Mouse (Mus musculus) layer of hippocampus, postnatal 25 days (tissue): ENCODE measurements around the gene Tmem86a. TPM values are rescaled to one million over a fixed set of nuclear protein-coding genes. Genes with fewer than 3 reads are reported as not detected.

ENCODE experiments used
- DNase-seq, 2 experiments: peaks; one replicate each; pipeline ENCODE4 v3.0.0; 2022; ENCODE audit warnings: mixed read lengths in 2 of 2, low spot score in 1 of 2; ENCODE audit errors: extremely low spot score in 1 of 2
- microRNA-seq, 2 experiments: library from miRNA; unstranded; fragments of <30 nt; microRNA quantifications; one replicate each; pipeline ENCODE4 v1.2.0; 2021
- total RNA-seq, 2 experiments: library from RNA; stranded (reverse); gene quantifications; 2 replicates each; pipeline ENCODE4 v1.2.3; 2021

Gene Tmem86a
- total RNA-seq, 2 experiments from 2014 or later, result 14.1 to 15.2 TPM

DNA sequence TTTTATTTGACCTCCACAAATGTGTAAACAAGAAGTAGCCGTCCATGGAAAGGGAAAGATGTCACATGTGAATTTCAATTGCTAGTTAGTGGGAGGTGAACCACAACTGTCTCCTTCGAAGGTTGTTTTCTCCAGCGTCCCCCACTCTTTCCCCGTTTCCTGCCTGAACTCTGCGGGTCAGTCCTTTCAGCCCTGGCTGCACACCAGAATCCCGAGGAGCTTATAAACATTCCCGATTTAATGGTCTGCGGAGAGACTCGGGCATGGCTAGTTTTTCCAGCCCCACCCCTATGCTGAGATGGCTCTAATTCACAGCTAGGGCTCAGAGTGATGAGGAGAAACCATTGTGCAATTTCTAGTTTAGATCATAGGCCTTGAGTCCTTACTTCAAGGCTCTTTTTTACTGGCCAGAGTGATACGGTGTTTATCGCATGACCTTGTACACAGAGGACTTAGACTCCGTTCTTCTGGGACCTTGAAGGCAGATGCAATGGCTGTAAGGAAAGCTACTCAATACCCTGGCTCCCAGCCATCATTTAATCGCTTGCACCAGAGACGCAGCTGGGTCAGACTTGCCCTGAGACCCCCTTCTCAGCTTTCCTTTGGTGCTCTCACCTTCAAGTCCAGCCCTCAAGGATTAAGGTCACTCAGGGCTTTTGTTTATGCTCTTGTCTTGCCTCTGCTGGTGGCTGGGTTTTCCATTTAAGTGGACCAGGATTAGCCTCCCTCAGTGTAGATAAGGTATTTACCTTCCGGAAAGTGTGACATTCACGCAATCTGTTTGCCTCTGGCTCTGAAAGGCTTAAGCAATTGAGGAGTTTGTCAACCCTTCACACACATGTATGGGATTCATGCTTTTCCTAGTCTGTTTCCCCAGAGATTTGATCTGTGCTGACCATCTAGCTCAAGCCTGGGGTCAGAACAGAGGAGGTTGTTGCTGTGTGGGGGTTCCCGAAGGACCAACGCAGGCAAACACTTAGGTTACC, 23.4 kb downstream of the Tmem86a start:
- DNase-seq, result no peak

GRCm38 (mm10) chr7:47076193-47076592, 25.8 kb downstream of the Tmem86a start:
- no peak for DNase-seq

DNA sequence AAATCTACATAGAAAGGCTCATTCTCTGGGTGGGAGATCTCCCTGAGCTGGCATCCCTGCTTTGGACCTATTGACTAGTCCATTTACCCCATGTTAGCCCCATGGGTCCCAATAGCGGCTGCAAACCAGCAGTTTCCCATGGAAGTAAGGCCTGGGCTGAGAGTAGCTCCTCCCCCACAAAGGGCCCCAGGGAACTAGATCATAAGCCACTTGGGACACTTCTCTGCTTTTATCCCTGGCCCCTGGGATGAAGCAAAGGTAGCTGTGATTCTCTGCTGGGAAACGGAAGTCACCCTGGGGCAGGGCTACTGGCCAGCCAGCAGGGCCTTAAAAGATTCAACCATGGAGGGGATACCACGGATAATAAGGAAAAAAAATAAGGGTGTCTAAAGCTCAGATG, 26.3 kb downstream of the Tmem86a start:
- DNase-seq, result no peak

DNA sequence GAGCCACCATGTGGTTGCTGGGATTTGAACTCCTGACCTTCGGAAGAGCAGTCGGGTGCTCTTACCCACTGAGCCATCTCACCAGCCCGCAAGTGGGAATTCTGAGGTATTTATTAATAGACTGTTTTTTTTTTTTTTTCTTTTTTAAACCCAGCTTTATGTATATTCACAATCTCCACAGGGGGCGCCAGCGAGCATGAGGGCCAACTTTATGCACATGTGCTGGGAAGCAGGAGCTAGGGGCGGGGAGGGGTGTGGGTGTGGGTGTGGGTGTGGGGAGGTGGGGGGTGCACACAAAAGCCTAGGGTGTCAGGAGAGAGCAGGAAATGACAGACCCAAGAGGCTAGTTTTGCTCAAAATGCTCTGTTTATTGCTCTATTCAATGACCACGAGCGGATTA, 27.1 kb downstream of the Tmem86a start:
- peak in 1 of 2 experiments; percentile 64 for DNase-seq

GRCm38 (mm10) chr7:47080868-47081267, 30.5 kb downstream of the Tmem86a start:
- no peak for DNase-seq

DNA sequence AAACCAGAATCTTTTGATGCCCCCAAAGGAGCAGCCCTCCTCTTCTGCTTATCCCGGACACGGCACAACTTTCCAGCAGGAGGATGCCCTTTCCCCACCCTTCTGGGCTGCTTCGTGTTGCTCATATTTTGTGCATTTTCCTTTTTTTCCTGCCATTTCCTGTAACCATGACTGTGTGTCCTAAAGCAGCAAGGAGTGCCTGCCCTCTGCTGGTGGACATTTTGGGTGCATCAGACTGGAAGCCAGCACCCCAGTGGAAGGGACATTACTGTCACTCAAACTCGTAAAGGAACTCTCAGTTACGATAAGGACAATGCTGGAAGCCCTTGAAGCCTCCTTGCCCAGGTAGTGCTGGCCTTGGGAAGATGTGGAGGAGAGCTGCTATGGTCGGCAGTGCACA, 30.9 kb downstream of the Tmem86a start:
- DNase-seq, result peak; percentile 62 to 84

GRCm38 (mm10) chr7:47085075-47085474, 34.7 kb downstream of the Tmem86a start:
- no peak for DNase-seq

DNA sequence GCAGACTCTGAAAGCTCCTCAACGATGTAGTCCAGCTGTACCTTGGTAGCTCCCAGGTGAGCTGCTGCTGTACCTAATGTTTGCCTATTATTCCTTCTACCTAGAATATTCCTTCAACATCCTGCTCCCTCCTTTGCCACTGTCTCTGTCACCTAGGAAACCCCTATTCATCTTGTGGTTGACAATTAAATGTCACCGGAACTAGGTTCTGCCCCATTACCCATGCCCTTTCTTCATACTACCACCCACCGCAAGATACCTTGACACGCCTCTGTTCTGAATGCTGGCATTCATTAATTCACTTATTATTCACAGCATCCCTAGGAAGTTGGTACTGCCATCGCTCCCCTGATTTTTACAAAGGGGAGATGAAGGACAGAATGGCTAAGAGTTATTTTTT, 43.5 kb downstream of the Tmem86a start:
- DNase-seq, result no peak

- DNase-seq, result no peak
Measured at GRCm38 (mm10) chr7:47094969-47095368, 44.6 kb downstream of the Tmem86a start.

DNA sequence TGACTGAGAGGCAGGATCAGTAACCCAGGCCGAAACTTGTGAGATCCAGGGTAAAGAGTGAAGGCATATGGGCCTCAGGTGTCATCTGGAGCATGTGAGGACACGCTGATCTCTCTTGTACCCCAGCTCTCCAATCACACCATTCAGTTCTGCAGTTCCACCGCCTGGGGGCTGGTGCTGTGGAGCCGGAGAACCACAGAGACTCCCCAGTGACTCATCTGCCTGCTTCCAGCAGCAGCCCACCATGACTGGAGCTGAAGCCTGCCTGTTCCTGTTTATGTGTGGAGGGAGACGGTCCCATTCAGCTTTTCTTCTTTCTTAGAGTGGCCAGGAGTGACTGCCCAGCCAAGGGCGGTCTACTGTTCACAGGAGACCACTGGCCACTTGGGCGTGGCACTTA, 47.6 kb downstream of the Tmem86a start:
- DNase-seq, result no peak

DNA sequence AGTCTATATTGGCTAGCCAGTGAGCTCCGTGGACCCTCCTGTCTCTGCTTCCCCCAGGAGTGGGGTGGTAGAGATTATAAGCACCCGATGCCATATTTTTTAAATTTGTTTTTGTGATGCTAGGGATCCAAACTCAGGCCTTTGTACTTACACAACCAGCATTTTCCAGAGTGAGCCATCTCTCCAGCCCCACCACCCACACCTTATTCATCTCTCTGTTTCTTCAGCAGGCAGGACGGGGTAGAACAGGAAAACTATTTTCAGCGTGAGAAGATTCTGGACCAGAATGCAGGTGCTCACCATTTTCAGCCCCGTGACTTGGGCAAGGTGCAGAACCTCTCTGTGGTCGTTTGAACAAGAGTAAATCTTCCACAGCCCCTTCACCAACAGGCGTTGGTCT, 48.9 kb downstream of the Tmem86a start:
- no peak for DNase-seq

DNA sequence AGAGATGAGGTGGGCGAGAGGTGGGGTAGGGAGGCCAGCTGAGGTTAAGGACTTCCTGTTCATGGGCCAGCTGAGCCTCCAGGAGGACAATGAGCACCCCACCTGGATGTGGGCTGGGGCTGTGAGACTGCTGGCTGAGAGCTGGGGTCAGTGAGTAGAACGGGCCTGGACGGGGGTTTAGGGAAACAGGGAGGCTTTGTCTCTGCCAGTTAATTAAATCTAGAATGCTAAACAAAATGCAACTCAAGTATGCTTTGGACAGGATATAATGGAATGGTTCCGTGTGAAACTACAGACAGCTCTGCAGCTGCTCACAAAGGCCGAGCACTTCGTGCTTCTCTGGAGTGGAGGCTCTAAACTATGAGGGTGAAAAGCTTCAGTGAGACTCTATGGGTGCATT, 50.2 kb downstream of the Tmem86a start:
- no peak for DNase-seq

GRCm38 (mm10) chr7:47102970-47103369, 52.6 kb downstream of the Tmem86a start:
- DNase-seq, result no peak

- no peak for DNase-seq
Measured at GRCm38 (mm10) chr7:47103671-47104414, 53.4 kb downstream of the Tmem86a start.

Small RNA genes lying within 50 kb of the gene (microRNA-seq; reads per million reads assigned to microRNA genes)
- 3.0 to 3.3 reads per million in 2 experiments for gene Mir7056

Other genes starting within 250 kb of the Tmem86a start
- 100 to 1,000 TPM; 303 to 347 TPM for gene Ldha, start 209.1 kb upstream of the Tmem86a start, total RNA-seq
- gene Ldhc, start 189.4 kb upstream of the Tmem86a start, total RNA-seq, result not detected
- 10 to 100 TPM; 69.3 to 80.6 TPM for gene Tsg101, start 130.6 kb upstream of the Tmem86a start, total RNA-seq
- gene Uevld, start 92.1 kb upstream of the Tmem86a start, total RNA-seq, result 10 to 100 TPM; 14.1 to 14.7 TPM
- not detected for gene Gm9999, start 67.0 kb upstream of the Tmem86a start, total RNA-seq
- 10 to 100 TPM; 14.2 to 15.5 TPM for gene Spty2d1, start 42.2 kb upstream of the Tmem86a start, total RNA-seq
- 100 to 1,000 TPM in 1 of 2 experiments, 10 to 100 TPM in 1; 86.8 to 100 TPM for gene Ptpn5, start 83.1 kb downstream of the Tmem86a start, total RNA-seq
- not detected for gene Mrgpra6, start 154.3 kb downstream of the Tmem86a start, total RNA-seq
- gene Mrgpra9, start 202.2 kb downstream of the Tmem86a start, total RNA-seq, result not detected